Mouse (Mus musculus): ENCODE measurements around the gene Axin2.

DNA sequence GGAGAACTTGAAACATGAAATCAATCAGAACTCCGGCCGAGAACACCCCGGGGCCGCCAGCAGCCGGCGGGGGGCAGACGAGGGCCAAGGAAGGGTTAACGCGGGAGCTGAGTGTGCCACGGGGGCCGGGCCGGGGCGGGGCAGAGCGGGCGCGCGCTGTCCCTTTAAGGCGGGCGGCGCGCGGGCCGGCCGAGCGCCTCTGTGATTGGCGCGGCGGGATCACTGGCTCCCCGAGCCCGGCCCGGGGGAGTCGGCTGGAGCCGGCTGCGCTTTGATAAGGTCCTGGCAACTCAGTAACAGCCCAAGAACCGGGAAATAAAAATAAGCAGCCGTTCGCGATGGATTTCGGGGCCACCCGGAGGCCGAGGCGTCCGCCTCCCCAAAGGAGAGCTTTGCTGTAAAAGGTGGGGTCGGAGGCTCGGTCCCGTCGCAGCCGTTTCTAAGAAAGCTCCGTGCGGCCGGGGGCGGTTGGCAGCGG is at the start of gene Axin2:
- no peak for TF ChIP-seq CTCF (IDR thresholded peaks at IDR 0.05; ENCODE audit: low read depth)
- no peak for TF ChIP-seq EP300 (IDR thresholded peaks at IDR 0.05; ENCODE audit: low read depth)
